In genomic region chr5:52865825-52866224, GRCm38 (mm10) we compare ENCODE assay signal across 9 mouse cellular contexts. TPM values are rescaled to one million over a fixed set of nuclear protein-coding genes. Genes with fewer than 3 reads are reported as not detected.
DNase-seq lines count a peak whose midpoint lies in the region; ATAC-seq and TF ChIP-seq lines count a peak whose summit lies in the region.
"Had no signal": no experiment of that assay in that cellular context is flagged by ENCODE, and none has a peak within 500 bp of the region (broad histone marks: within the 10 kb centered on the region; RNA-seq: fewer than 3 reads in every experiment).

No protein-coding gene starts in this region.

- H3K36me3 ChIP-seq in hindbrain, embryonic 16.5 days (ENCODE audit: control insufficient read depth, insufficient read depth, low read length), result peaks cover 45% of the 10 kb centered on the region
- H3K36me3 ChIP-seq in hindbrain, embryonic 12.5 days, result peaks cover 73% of the 10 kb centered on the region

- no peak overlapping the region for H3K9ac ChIP-seq in hindbrain, embryonic 16.5 days (ENCODE audit: low read depth, low read length)
- no peak overlapping the region for H3K9ac ChIP-seq in hindbrain, embryonic 12.5 days

- H3K4me3 ChIP-seq in gastrocnemius, adult 2 months, result no peak overlapping the region
- H3K4me3 ChIP-seq in hindbrain, embryonic 16.5 days (ENCODE audit: low read length), result no peak overlapping the region
- H3K4me3 ChIP-seq in hindbrain, embryonic 12.5 days, result no peak overlapping the region
- H3K4me3 ChIP-seq: erythroblast, embryonic 14.5 days had no signal

- ATAC-seq in hindbrain, embryonic 16.5 days, result no peak
- ATAC-seq in hindbrain, embryonic 12.5 days (ENCODE audit: low FRiP score), result no peak

- H3K9me3 ChIP-seq in hindbrain, embryonic 16.5 days (ENCODE audit: control insufficient read depth, low read length), result no peaks in the 10 kb centered on the region
- no peaks in the 10 kb centered on the region for H3K9me3 ChIP-seq in hindbrain, embryonic 12.5 days (replicated peaks)

- H3K4me1 ChIP-seq in hindbrain, embryonic 16.5 days (ENCODE audit: control insufficient read depth, insufficient read depth, low read depth, low read length), result no peaks in the 10 kb centered on the region
- no peaks in the 10 kb centered on the region for H3K4me1 ChIP-seq in hindbrain, embryonic 12.5 days

- H3K27me3 ChIP-seq in hindbrain, embryonic 16.5 days (replicated peaks; ENCODE audit: control insufficient read depth, insufficient read depth, low read length), result no peaks in the 10 kb centered on the region
- no peaks in the 10 kb centered on the region for H3K27me3 ChIP-seq in hindbrain, embryonic 12.5 days

- no peak overlapping the region for H3K4me2 ChIP-seq in hindbrain, embryonic 16.5 days (ENCODE audit: low read length)
- H3K4me2 ChIP-seq in hindbrain, embryonic 12.5 days (replicated peaks), result no peak overlapping the region

- TF ChIP-seq CTCF in gastrocnemius, adult 2 months (IDR thresholded peaks at IDR 0.05), result no peak

- intact Hi-C loops in gastrocnemius, adult 2 months (cut with DNase I), result no loop called here

- 77% methylated on average over 9 of the region's 9 CpGs for WGBS in hindbrain, embryonic 16.5 days
- WGBS in hindbrain, embryonic 12.5 days, result 85% methylated on average over 9 of the region's 9 CpGs

- DNase-seq in gastrocnemius, adult 18-20 months (ENCODE audit: low spot score), result peak; percentile 33
- DNase-seq in gastrocnemius, postnatal 25 days, result no peak
- DNase-seq in Muller cell, postnatal 12 days (ENCODE audit: inconsistent ontology term), result peak; percentile 92
- peak; percentile 57 for DNase-seq in gastrocnemius, adult 2 months
- peak; percentile 63 for DNase-seq in kidney, adult 9 months
- peak; percentile 64 for DNase-seq in ovary, postnatal 36 days (ENCODE audit: low spot score)

- H3K27ac ChIP-seq in gastrocnemius, adult 2 months, result no peak overlapping the region; the same call in 1 of the 2 replicates
- no peak overlapping the region for H3K27ac ChIP-seq in hindbrain, embryonic 16.5 days (ENCODE audit: low read depth, low read length)
- no peak overlapping the region for H3K27ac ChIP-seq in hindbrain, embryonic 12.5 days

RNA-seq across cellular contexts. Expression of gene Anapc4, which starts 32.0 kb away (rescaled TPM):
- 10 to 100 TPM; 32.7 to 34.4 TPM for total RNA-seq in gastrocnemius, adult 18-20 months (2021)
- total RNA-seq in gastrocnemius, postnatal 25 days (2021), result 10 to 100 TPM; 28.6 to 30.3 TPM
- 10 to 100 TPM; 35.1 to 37.4 TPM for total RNA-seq in gastrocnemius, adult 2 months (2021)
- 101 TPM in 2 replicates for polyA plus RNA-seq in hindbrain, embryonic 16.5 days (2015; fragmentation: Nextera tagmentation; extraction: Ambion mirVana)
- polyA plus RNA-seq in hindbrain, embryonic 12.5 days (2016; fragmentation: Nextera tagmentation; extraction: Ambion mirVana), result 119 and 127 TPM in 2 replicates
